Comparison of ENCODE assay signal across 24 mouse cellular contexts in the genomic region with DNA sequence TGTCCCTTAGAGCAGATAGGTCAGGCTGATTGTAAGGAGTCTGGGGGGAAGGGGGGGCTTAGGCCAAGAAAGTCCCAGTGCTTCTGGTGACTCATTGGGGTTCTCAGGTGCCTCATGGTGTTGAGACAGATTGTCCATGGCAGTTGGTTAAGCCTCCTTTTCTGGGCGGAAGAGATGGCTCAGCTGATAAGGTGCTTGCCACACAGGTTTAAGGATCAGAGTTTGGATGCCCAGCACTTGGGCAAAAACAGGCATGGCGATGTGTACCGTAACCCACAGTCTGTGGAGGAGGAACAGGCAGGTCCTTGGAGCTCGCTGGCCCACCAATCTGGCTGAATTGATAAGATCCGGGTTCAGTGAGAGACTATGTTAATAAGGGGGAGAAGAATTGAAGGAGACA. TPM values are rescaled to one million over a fixed set of nuclear protein-coding genes. Genes with fewer than 3 reads are reported as not detected.
DNase-seq lines count a peak whose midpoint lies in the region; ATAC-seq lines count a peak whose summit lies in the region.
"Had no signal": no experiment of that assay in that cellular context is flagged by ENCODE, and none has a peak within 500 bp of the region (broad histone marks: within the 10 kb centered on the region; RNA-seq: fewer than 3 reads in every experiment).

No protein-coding gene starts in this region.

- no peak for ATAC-seq in activated CD4-positive, CD25-positive, alpha-beta regulatory T cell, adult 4 months
- ATAC-seq in megakaryocyte progenitor cell, adult 5-6 weeks (replicated peaks; ENCODE audit: poor library complexity): no peak
- ATAC-seq: CD4-positive, CD25-positive, alpha-beta regulatory T cell, adult 4 months; forebrain, embryonic 14.5 days; forebrain, embryonic 16.5 days; Patski had no signal

- peak; percentile 71 to 73 for DNase-seq in urinary bladder, adult 18-20 months (ENCODE audit: low spot score in 2 of 2)
- no peak for DNase-seq in urinary bladder, postnatal 10 days (ENCODE audit: low spot score)
- peak; percentile 78 for DNase-seq in urinary bladder, postnatal 14 days (ENCODE audit: low spot score)
- DNase-seq in urinary bladder, postnatal 36 days (ENCODE audit: low spot score in 2 of 2): peak; percentile 64 to 69
- DNase-seq: adrenal gland, adult 2 months; adrenal gland, postnatal 10 days; adrenal gland, postnatal 25 days; B cell, adult 2 months; cerebellum, adult 11 months; cerebellum, adult 18-20 months; cerebellum, adult 8-10 months; cerebellum, adult 9-11 months; cerebellum, postnatal 14 days; cerebellum, postnatal 36 days; embryo, embryonic 11 days had no signal

RNA-seq across cellular contexts. Expression of a gene that starts 4.8 kb away (rescaled TPM):
- 10 to 100 TPM; 11.3 to 13.0 TPM for polyA plus RNA-seq in activated CD4-positive, CD25-positive, alpha-beta regulatory T cell, adult 4 months (2017; shearing (Covaris generic))
- 1.9 and 2.4 TPM in 2 replicates for total RNA-seq in megakaryocyte progenitor cell, adult 5-6 weeks (2015)
- total RNA-seq in megakaryocyte progenitor cell, adult 5-6 weeks (2017): 2.4 and 3.3 TPM in 2 replicates

RNA-seq across cellular contexts. Expression of a gene that starts 15.4 kb away (rescaled TPM):
- polyA plus RNA-seq in activated CD4-positive, CD25-positive, alpha-beta regulatory T cell, adult 4 months (2017; shearing (Covaris generic)): not detected
- 0.05 TPM in 2 replicates for total RNA-seq in megakaryocyte progenitor cell, adult 5-6 weeks (2015)
- 0.07 TPM in 1 of 2 replicates, not detected in the other for total RNA-seq in megakaryocyte progenitor cell, adult 5-6 weeks (2017)
- total RNA-seq: CH12.LX had no signal
- polyA plus RNA-seq: CD4-positive, CD25-positive, alpha-beta regulatory T cell, adult 4 months; erythroblast, embryonic 14.5 days; G1E had no signal

RNA-seq across cellular contexts. Expression of a gene that starts 22.7 kb away (rescaled TPM):
- 1 to 10 TPM; 5.1 to 8.2 TPM for polyA plus RNA-seq in activated CD4-positive, CD25-positive, alpha-beta regulatory T cell, adult 4 months (2017; shearing (Covaris generic))
- 15.3 and 18.1 TPM in 2 replicates for total RNA-seq in megakaryocyte progenitor cell, adult 5-6 weeks (2015)
- 16.9 and 18.6 TPM in 2 replicates for total RNA-seq in megakaryocyte progenitor cell, adult 5-6 weeks (2017)

RNA-seq across cellular contexts. Expression of a gene that starts 25.4 kb away (rescaled TPM):
- polyA plus RNA-seq in activated CD4-positive, CD25-positive, alpha-beta regulatory T cell, adult 4 months (2017; shearing (Covaris generic)): 10 to 100 TPM; 37.8 to 46.6 TPM
- total RNA-seq in megakaryocyte progenitor cell, adult 5-6 weeks (2015): 10.9 and 17.1 TPM in 2 replicates
- 15.2 and 15.5 TPM in 2 replicates for total RNA-seq in megakaryocyte progenitor cell, adult 5-6 weeks (2017)

RNA-seq across cellular contexts. Expression of a gene that starts 42.2 kb away (rescaled TPM):
- polyA plus RNA-seq in activated CD4-positive, CD25-positive, alpha-beta regulatory T cell, adult 4 months (2017; shearing (Covaris generic)): 10 to 100 TPM; 25.4 to 26.8 TPM
- 7.4 and 7.6 TPM in 2 replicates for total RNA-seq in megakaryocyte progenitor cell, adult 5-6 weeks (2015)
- total RNA-seq in megakaryocyte progenitor cell, adult 5-6 weeks (2017): 22.6 and 24.7 TPM in 2 replicates
